Mouse (Mus musculus): ENCODE measurements at regions not wholly inside any gene's neighbourhood (a gene's known extent, or its start where the extent isn't known, plus 50 kb on each side); places are given as distances from the start of the nearest gene placed in this dataset.

DNA sequence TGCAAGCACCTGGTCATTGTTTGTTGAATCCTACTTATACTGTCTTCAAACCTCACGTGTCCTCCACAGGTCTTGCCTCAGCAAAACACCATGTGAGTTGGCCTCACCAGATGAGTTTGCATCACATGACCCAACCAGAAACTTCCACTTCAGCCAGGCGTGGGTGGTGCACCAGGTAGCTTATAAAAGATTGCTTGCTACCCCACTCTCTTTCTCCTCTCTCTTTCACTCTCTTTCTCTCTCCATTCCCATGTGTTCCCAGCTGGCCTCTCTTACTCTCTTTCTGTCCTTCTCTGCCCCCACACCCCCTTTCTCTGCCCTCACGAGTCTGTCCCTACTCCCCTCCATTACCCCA lies 99.6 kb downstream of the Nucb2 start:
- no peak for TF ChIP-seq CTCF (conservative IDR thresholded peaks at IDR 0.05; ENCODE audit: low read length)
- no peak for TF ChIP-seq POU5F1 (IDR thresholded peaks at IDR 0.05; ENCODE audit: borderline replicate concordance, low read length)

All from E14TG2a.4 (cell line).